Mouse (Mus musculus) gonadal fat pad, adult 2 months (tissue): ENCODE results near the gene Gm21874. TPM values are rescaled to one million over a fixed set of nuclear protein-coding genes. Genes with fewer than 3 reads are reported as not detected.
"Not testable (repeated sequence)": the region's sequence is repeated elsewhere in the genome, so short reads cannot be mapped to it uniquely, and the experiment has no call there.

Source experiments
- DNase-seq: peaks from one replicate; pipeline ENCODE4 v3.0.0-alpha.2; 2012; ENCODE audit warnings: low read depth
- polyA plus RNA-seq: library from polyadenylated mRNA; depleted of rRNA; stranded (reverse); fragments of >200 nt; gene quantifications from 2 replicates; pipeline ENCODE4 v1.2.3, GENCODE M21; 2012; rRNA removed

Gm21874 gene
- not detected in 2 replicates for polyA plus RNA-seq

- DNase-seq = not testable (repeated sequence)
Observed at GRCm38 (mm10) chrY:9416048-9416447, at the start of gene Gm21874. Gene Gm21874, minus strand, starts transcription at chrY:9416148.

Other genes starting within 250 kb of the Gm21874 start
- gene Gm21721, start 214.0 kb downstream of the Gm21874 start, polyA plus RNA-seq = not detected in 2 replicates
- gene Gm21812, start 69.0 kb downstream of the Gm21874 start, polyA plus RNA-seq = not detected in 2 replicates